Mouse (Mus musculus): ENCODE results near the gene Gzmb.

DNA sequence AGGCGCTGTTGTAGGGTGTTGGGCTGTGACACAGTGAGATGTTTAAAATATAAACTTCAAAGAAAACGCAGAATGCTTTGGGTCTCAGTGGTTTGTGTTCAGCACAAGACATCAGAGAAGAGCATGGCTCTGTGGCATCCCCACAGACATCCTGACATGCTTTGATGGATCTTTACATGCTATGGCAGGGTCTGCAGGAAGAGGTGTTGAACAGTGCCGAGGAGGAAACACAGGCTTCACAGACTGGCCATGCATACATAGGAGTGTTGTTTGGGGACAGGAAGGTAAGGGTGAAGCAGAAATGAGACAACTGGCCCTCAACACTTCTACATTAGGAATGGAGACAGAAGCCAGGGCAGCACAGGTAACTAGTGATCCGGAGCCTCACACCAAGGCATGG, 34.0 kb upstream of the Gzmb start:
- TF ChIP-seq CTCF (IDR thresholded peaks at IDR 0.05; ENCODE audit: low read depth, low read length) (no peak), POLR2AphosphoS5 (IDR thresholded peaks at IDR 0.05; ENCODE audit: insufficient replicate concordance, low read depth, low read length) (no peak), TAL1 (conservative IDR thresholded peaks at IDR 0.05; ENCODE audit: low read depth, low read length) (no peak), GATA1 (IDR thresholded peaks at IDR 0.05; ENCODE audit: borderline replicate concordance, low read length) (no peak)
